Mouse (Mus musculus): ENCODE measurements around the gene Sec62.
"Not testable (repeated sequence)": the region's sequence is repeated elsewhere in the genome, so short reads cannot be mapped to it uniquely, and the experiment has no call there.

Gene Sec62

GRCm38 (mm10) chr3:30831848-30832606 is 39.4 kb downstream of the Sec62 start:
- DNase-seq (ENCODE audit: low spot score), result no peak

DNA sequence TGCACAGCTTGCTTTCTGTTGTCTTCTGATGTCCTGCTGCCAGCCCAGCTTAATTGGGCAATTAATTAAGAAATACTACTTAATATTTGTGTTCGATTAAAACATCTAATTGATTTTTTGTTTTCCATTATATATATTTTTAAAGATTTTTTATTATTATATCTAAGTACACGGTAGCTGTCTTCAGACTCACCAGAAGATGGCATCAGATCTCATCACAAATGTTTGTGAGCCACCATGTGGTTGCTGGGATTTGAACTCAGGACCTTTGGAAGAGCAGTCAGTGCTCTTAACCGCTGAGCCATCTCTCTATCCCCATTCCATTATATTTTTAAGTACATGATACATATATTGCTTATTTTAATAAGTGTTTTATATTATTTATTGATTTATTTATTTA is 40.6 kb downstream of the Sec62 start:
- no peak for DNase-seq (ENCODE audit: low spot score)

DNA sequence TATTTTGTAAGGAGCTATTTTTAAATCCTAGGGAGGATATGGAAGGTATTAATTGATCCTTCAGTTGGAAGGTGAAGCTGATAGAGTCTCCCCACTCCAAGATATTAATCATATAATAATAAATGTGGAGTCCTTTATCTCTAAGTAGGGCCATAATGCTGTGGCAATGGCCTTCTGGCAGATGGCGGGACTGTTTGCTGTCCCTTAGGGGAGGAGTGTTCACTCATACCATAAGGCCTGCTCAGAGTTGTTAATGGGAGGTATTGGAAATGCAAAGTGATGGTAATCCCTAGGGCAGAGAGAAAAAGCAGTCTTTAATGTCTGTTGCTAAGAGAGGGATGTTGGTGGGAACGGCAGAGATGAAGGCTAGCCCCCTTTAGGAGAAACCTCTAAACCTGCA is 53.1 kb downstream of the Sec62 start:
- DNase-seq (ENCODE audit: low spot score), result no peak

- no peak for DNase-seq (ENCODE audit: low spot score)
These were observed 54.7 kb downstream of the Sec62 start for GRCm38 (mm10) chr3:30847413-30847812.

DNA sequence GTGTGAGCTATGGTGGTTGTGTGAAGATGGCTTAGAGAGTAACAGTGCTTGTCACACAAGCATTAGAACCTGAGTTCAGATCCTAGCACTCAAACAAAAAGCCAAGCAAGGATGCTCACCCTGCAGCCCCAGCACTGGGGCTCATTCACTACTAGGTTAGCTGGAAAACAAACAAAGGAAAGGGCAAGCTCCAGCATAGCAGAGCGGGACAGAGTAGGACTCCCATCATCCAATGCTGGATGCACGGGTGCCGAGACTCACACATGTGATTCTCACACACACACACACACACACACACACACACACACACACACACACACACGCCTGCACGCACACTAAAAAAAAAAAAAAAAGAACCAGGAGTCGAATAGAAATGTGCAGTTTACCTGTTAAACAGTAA is 58.7 kb downstream of the Sec62 start:
- DNase-seq (ENCODE audit: low spot score), result no peak

GRCm38 (mm10) chr3:30853596-30853995 is 60.9 kb downstream of the Sec62 start:
- no peak for DNase-seq (ENCODE audit: low spot score)

GRCm38 (mm10) chr3:30855604-30856458 is 63.2 kb downstream of the Sec62 start, which contains the start of gene Gpr160:
TSS of gene Gpr160 (plus strand) at chr3:30855950.
- peak; percentile 76 for DNase-seq (ENCODE audit: low spot score)

GRCm38 (mm10) chr3:30859599-30859998 is 66.9 kb downstream of the Sec62 start:
- DNase-seq (ENCODE audit: low spot score), result not testable (repeated sequence)

DNA sequence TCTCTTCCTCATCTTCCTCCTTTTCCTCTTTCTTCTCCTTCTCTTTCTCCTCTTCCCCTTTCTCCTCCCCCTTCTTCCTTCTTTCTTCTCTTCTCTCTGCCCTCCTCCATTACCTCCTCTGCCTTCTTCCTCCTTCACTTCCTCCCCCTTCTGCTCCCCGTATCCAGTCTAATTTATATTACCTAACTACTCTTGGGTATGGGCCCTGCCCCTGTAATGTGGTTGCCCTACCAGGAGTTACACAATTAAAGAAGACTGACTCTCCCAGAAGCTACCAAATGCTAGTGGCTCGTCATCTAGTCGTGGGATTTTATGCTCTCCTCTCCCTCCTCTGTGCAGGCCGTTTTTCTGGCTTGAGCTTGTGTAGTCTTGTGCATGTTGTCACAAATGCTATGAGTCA is 68.0 kb downstream of the Sec62 start:
- DNase-seq (ENCODE audit: low spot score), result no peak

GRCm38 (mm10) chr3:30863712-30864435 is 71.2 kb downstream of the Sec62 start:
- no peak for DNase-seq (ENCODE audit: low spot score)

DNA sequence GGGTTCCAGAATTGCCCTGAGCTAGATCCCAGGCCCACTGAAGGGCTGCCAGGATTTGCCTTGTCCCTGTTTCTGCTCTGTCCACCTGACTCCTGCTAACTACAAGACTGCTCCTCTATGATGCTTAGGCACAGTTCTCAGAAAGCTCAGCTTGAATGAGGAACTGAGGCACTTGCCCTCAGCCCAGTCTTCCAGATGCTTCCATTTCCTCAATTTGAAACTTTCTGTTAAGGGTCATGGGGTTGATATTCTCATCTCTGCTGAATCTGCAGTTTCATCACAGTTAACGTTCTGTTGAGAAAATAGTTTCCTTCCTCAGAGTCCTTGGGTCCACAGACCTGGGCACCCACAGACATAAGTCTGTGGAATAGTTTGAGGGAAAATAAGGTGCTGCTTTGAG is 72.0 kb downstream of the Sec62 start:
- DNase-seq (ENCODE audit: low spot score), result peak; percentile 30

DNA sequence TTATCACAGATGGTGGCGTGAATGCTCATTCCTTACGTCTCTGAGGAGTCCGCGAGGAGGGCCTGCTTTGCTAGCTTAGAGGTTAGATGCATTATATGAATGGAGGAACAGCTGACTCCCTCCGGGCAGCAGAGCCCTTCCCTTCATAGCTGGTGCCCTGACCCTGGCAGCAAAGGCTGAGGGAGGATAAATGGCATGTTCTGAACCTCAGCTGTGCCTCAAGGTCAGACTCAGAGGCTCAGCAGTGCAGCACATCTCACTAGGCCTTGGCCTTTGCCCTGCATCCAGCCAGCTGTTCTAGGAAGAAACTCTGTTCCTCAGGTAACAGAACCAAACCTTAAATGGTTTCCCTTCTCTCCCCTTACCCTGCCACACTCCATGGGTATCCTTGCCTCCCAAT is 75.5 kb downstream of the Sec62 start:
- no peak for DNase-seq (ENCODE audit: low spot score)

DNA sequence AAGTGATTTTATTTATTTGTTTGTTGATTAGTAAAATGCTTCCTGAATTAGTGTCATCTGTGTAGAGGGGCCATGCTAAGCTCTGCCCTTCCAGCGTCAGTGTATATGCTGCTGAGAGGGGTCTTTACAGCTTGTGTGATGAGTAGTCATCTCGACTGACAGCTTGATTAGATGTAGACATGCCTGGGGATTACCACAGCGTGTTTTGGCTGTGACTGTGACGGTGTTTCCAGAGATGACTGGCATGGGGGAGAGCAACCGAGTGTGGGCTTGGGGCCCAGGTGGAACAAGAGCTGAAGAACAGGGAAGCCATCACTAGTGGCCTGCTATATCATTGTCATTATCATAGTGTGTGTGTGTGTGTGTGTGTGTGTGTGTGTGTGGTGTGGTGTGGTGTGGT is 76.0 kb downstream of the Sec62 start:
- no peak for DNase-seq (ENCODE audit: low spot score)

DNA sequence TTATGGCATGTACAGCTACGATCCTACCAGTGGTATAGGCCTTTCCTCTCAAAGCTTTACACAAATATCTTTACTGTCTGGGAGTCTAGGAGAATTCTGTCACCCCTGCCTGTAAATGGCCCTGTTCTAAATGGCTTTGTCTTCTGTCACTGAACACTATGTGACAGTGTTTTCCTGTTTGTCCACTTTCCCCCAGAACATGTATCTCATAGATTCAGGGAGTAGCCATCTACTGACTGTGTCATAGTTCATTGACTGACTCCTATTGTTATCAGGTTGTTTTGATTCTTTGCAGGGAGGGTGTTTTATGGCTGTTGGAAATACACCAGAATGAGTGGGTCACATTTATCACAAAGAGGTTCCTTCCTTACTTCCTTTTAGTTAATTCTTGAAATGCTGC is 77.3 kb downstream of the Sec62 start:
- DNase-seq (ENCODE audit: low spot score), result no peak
